Mouse (Mus musculus): ENCODE results near the gene Stra8. TPM values are rescaled to one million over a fixed set of nuclear protein-coding genes. Genes with fewer than 3 reads are reported as not detected.

The Stra8 gene
- polyA plus RNA-seq, 1 experiment from 2014 or later: 0.12 TPM

DNA sequence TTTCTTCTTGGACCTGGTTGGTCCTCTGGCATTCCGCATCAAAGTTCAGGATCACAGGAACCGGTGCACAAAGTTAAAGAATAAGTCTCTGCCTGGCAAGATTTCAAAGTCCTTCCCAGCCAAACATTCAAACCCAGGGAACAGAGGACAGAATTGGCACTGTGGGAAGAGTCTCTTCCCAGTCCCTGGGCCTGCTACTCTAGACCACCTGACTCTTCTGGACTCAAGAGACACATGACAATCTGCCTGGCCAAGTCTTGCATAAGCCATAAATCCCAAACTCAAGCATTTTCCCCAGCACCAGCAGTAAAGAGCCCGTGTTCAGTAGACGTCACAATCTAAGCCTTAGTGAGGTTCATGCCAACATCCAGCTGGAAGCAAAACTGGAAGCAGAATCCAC lies 13.3 kb upstream of the Stra8 start:
- Histone ChIP-seq H3K4me1 (peaks cover 40% of the 10 kb centered on the region), H3K27ac (replicated peaks) (peak overlapping the region; percentile 41; the same call in 1 of the 2 replicates), H3K27me3 (replicated peaks; ENCODE audit: low read depth, poor library complexity, severe bottlenecking) (no peaks in the 10 kb centered on the region), H3K36me3 (replicated peaks) (peaks cover 73% of the 10 kb centered on the region), H3K4me3 (no peak overlapping the region), H3K9me3 (no peaks in the 10 kb centered on the region)
- DNase-seq (ENCODE audit: low spot score): no peak
- WGBS: 93% methylated on average over 4 of the region's 4 CpGs

DNA sequence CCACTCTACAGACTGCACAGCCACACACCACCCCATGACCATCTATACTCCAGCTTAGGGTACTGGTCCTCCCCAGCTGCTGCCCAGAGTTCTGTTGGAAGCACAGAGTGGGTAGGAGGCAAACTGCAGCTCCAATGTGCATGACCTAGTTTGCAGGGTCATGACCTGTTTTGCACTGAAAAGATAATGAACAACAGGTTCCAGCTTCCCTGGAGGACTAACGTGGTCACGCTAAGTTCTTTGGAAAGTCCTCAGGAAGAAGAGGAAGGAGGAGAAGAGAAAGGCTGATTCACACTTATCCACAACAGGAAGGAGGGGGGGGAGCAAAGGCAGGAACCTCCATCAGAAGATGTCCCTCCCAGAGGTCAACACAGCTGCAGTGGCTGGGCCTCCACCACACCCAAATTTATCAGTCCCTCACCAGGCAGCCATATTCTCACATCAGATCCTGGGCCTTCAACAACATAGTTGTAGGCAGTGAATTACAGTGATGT lies 12.8 kb upstream of the Stra8 start:
- H3K4me1 ChIP-seq: peaks cover 36% of the 10 kb centered on the region
- WGBS: 49% methylated on average over 2 of the region's 2 CpGs
- no peaks in the 10 kb centered on the region for H3K9me3 ChIP-seq
- no peaks in the 10 kb centered on the region for H3K27me3 ChIP-seq (replicated peaks; ENCODE audit: low read depth, poor library complexity, severe bottlenecking)
- DNase-seq (ENCODE audit: low spot score): no peak
- H3K4me3 ChIP-seq: no peak overlapping the region
- peak overlapping the region; percentile 41 for H3K27ac ChIP-seq (replicated peaks)
- H3K36me3 ChIP-seq (replicated peaks): peaks cover 68% of the 10 kb centered on the region

DNA sequence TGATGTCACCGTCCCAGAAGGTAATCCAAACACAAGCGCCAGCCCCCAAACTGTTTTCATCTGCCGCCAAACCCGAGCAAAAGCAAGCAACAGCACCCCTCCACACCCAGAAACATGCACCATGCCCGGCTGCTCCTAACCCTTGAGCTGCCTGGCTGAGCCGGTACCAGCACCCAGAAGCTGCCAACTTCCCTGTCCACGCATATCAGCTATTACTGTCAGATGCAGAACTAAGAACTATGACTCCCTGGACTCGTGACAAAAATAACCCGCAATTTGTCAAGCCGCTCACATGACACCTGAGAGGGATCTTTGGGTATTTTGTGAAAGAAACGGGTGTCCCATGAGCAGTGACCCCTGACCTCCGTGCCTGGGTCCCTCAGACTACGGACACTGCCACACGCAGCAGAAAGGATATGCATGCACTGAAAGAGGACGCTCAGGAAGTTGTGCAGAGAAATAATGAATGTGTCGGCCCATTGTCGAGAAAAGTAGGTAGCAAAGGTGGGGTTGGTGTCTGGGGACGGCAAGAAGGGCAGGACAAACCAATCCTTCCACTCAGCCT lies 12.2 kb upstream of the Stra8 start:
- no peaks in the 10 kb centered on the region for H3K27me3 ChIP-seq (replicated peaks; ENCODE audit: low read depth, poor library complexity, severe bottlenecking)
- DNase-seq (ENCODE audit: low spot score): no peak
- H3K27ac ChIP-seq (replicated peaks): peak overlapping the region; percentile 7; the same call in 1 of the 2 replicates
- no peaks in the 10 kb centered on the region for H3K9me3 ChIP-seq
- H3K4me3 ChIP-seq: no peak overlapping the region
- H3K36me3 ChIP-seq (replicated peaks): peaks cover 62% of the 10 kb centered on the region
- WGBS: 82% methylated on average over 18 of the region's 18 CpGs
- H3K4me1 ChIP-seq: peaks cover 34% of the 10 kb centered on the region

DNA sequence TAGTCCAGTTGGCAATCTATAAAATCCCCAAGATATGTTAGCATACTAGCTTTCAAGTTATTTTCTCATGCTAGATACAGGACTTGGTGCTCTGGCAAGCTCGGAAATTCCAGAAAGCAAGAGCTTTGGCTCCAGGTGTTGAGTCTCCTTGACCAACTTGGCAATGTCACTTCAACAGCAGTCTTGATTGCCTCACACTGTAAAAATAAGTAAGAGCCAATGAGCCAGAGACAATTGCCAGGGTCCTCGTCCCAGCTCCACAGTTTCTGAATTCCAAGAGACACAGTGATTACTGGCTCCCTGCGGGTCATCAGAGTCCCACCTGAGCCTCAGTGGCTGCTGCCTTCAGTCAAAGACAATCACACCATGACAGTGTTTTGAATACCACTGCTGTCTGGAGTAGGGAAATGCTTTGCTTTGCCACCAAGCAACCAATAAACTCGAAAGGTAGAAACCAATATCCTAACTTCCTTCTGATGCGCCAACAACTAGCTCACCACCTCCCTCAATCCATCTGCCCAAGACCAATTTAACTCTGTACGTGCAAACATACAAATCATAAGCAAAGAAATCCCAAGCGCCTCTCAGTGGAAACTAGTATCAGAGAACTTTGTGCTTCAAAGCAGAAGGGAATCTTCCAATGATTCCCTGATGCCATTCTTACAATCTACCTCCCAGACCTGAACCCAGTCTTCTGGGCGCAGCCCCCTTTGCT lies 10.2 kb upstream of the Stra8 start:
- Histone ChIP-seq H3K9me3 (no peaks in the 10 kb centered on the region), H3K4me1 (peaks cover 34% of the 10 kb centered on the region), H3K27me3 (replicated peaks; ENCODE audit: low read depth, poor library complexity, severe bottlenecking) (no peaks in the 10 kb centered on the region), H3K36me3 (replicated peaks) (peaks cover 43% of the 10 kb centered on the region), H3K4me3 (peak overlapping the region; percentile 84), H3K27ac (replicated peaks) (peak overlapping the region; percentile 90; the same call in 1 of the 2 replicates)
- WGBS: 53% methylated on average over 8 of the region's 8 CpGs
- no peak for DNase-seq (ENCODE audit: low spot score)

DNA sequence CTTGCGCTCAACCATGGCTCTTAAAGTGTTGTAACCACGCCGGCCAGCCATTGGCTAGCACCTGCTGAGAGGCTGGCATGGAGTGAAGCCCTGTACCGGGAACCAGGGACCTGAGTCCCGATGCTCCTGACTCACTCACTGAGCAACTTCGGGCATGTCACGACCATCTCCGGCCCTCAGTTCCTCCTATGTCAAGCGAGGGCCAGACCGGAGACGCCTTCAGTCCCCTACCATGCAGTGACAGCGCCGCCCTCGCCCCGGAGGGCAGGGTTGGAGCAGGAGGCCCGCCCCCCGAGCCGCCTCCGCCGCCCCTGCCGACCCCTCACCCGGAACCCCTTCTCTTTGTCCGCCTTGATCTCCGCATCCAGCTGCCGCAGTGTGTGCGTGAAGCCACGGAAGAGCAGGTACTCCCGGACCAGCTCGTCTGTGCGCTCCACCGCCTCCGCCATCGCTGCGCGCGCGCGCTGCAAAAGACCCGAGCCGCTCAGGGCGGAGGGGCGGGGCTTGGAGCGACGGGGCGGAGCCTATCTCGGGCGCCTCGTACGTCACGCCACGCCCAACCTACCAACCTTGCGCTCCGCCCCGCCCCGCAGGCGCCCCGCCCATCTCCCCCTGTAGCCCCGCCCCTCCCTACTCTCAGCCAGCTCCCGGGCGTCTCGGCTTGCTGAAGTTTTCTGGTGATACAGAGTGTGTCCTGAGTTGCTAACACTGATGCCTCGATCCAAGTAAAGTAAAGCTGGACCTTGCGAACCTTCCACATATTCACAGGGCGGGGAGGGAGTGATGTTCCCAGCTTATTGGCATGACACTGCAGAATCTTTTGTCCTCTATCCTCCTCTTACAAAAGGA lies 9.4 kb upstream of the Stra8 start, which contains the start of gene Wdr91:
TSS of gene Wdr91 (minus strand) at position 506 of the 849 bp plus-strand sequence.
- H3K9me3 ChIP-seq: no peaks in the 10 kb centered on the region
- H3K27ac ChIP-seq (replicated peaks): peak within 1 kb of the TSS; percentile 90
- under 1% methylated on average over 64 of the region's 64 CpGs for WGBS
- H3K4me1 ChIP-seq: peaks cover 34% of the 10 kb centered on the region
- peak; percentile 97 for DNase-seq (ENCODE audit: low spot score)
- peaks cover 35% of the 10 kb centered on the region for H3K36me3 ChIP-seq (replicated peaks)
- no peaks in the 10 kb centered on the region for H3K27me3 ChIP-seq (replicated peaks; ENCODE audit: low read depth, poor library complexity, severe bottlenecking)
- peak within 1 kb of the TSS; percentile 84 for H3K4me3 ChIP-seq

DNA sequence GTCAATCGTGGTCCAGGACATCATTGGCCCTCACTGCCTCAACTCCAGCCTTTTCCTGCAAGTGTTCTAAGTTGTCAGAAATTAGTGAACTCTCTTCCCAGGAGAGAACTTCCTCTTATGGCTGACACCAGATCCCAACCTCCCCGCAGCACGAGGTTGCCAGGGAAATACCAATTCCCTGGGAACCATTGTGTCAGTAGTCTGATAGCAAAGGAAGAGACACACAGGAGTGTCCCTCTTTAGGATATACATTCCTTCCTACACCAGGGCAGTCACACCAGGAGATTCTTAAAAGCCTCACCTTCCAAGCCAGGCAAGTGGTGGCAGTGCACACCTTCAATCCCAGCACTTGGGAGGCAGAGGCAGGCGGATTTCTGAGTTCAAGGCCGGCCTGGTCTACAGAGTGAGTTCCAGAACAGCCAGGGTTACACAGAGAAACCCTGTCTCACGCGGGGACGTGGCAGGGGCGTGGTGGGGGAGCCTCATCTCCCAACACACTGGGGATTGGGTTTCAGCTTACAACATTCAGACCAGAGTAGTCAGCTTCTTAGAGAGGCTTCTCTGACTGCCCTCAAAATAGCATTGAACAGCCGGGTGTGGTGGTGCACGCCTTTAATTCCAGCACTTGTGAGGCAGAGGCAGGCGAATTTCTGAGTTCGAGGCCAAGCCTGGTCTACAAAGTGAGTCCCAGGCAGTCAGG lies 6.5 kb upstream of the Stra8 start:
- H3K36me3 ChIP-seq (replicated peaks): peaks cover 8% of the 10 kb centered on the region; the same call in 1 of the 2 replicates
- WGBS: 83% methylated on average over 13 of the region's 13 CpGs
- H3K4me1 ChIP-seq: peaks cover 22% of the 10 kb centered on the region
- H3K27ac ChIP-seq (replicated peaks): no peak overlapping the region
- no peak overlapping the region for H3K4me3 ChIP-seq
- DNase-seq (ENCODE audit: low spot score): no peak
- H3K27me3 ChIP-seq (replicated peaks; ENCODE audit: low read depth, poor library complexity, severe bottlenecking): no peaks in the 10 kb centered on the region
- H3K9me3 ChIP-seq: no peaks in the 10 kb centered on the region

DNA sequence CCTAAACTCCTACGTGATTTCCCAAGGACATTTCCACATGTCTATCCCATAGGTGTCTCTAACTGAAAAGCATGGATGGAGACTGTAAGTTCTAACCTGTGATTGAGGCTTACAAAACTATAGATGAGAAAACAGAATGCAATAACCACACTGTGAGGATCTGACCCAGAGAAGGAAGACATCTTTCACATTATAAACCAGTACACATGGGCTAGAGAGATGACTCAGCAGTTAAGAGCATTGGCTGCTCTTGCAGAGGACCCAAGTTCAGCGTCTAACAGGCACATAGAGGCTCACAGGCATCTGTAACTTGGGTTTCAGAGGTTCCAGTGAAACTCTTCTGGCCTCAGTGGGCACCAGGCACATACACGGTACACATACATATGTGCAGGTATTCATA lies 5.5 kb upstream of the Stra8 start:
- no peak for DNase-seq (ENCODE audit: low spot score)
- H3K36me3 ChIP-seq (replicated peaks): no peaks in the 10 kb centered on the region
- H3K27ac ChIP-seq (replicated peaks): no peak overlapping the region
- no peaks in the 10 kb centered on the region for H3K9me3 ChIP-seq
- no peaks in the 10 kb centered on the region for H3K27me3 ChIP-seq (replicated peaks; ENCODE audit: low read depth, poor library complexity, severe bottlenecking)
- WGBS: 88% methylated on average over 3 of the region's 3 CpGs
- peaks cover 26% of the 10 kb centered on the region for H3K4me1 ChIP-seq
- no peak overlapping the region for H3K4me3 ChIP-seq

GRCm38 (mm10) chr6:34919146-34919545 lies 817 bp upstream of the Stra8 start:
- peak overlapping the region; percentile 36 for H3K27ac ChIP-seq (replicated peaks)
- DNase-seq (ENCODE audit: low spot score): peak; percentile 18
- WGBS: 54% methylated on average over 7 of the region's 7 CpGs

DNA sequence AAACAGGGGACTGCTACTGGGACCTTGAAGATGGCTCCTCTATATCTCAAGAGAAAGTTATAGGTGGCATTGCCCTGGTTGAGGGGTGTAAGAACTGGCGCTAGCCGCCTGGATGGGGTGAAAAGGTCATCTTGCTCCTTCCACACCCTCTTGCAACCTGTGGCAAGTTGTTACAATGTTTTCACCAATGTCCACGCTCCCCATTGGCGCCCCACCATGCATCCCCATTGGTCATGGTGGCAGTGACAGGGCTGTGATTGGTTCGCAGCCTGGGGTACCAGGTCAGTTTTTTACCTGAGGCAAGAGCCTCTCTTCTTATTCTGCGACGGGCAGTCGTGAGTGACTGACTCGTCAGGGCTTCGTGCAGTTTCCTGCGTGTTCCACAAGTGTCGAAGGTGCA lies 668 bp downstream of the Stra8 start:
- Histone ChIP-seq H3K27me3 (replicated peaks; ENCODE audit: low read depth, poor library complexity, severe bottlenecking) (no peaks in the 10 kb centered on the region), H3K4me1 (peaks cover 26% of the 10 kb centered on the region), H3K4me3 (no peak overlapping the region), H3K9me3 (no peaks in the 10 kb centered on the region), H3K36me3 (replicated peaks) (no peaks in the 10 kb centered on the region), H3K27ac (replicated peaks) (no peak overlapping the region)
- DNase-seq (ENCODE audit: low spot score): no peak
- 92% methylated on average over 12 of the region's 12 CpGs for WGBS

More at GRCm38 (mm10) chr6:34919146-34919545, 817 bp upstream of the Stra8 start:
- Histone ChIP-seq H3K9me3 (no peaks in the 10 kb centered on the region), H3K36me3 (replicated peaks) (no peaks in the 10 kb centered on the region), H3K27me3 (replicated peaks; ENCODE audit: low read depth, poor library complexity, severe bottlenecking) (no peaks in the 10 kb centered on the region), H3K4me3 (no peak overlapping the region), H3K4me1 (peaks cover 26% of the 10 kb centered on the region)

- Histone ChIP-seq H3K4me1 (peaks cover 26% of the 10 kb centered on the region), H3K36me3 (replicated peaks) (no peaks in the 10 kb centered on the region), H3K27ac (replicated peaks) (no peak overlapping the region), H3K27me3 (replicated peaks; ENCODE audit: low read depth, poor library complexity, severe bottlenecking) (no peaks in the 10 kb centered on the region), H3K4me3 (no peak overlapping the region), H3K9me3 (no peaks in the 10 kb centered on the region)
- DNase-seq (ENCODE audit: low spot score): peak; percentile 54
- WGBS: 55% methylated on average over 14 of the region's 14 CpGs
Measured at GRCm38 (mm10) chr6:34921941-34922340, 2.0 kb downstream of the Stra8 start.

GRCm38 (mm10) chr6:34927156-34927555 lies 7.2 kb downstream of the Stra8 start:
- H3K27ac ChIP-seq (replicated peaks): no peak overlapping the region
- no peaks in the 10 kb centered on the region for H3K9me3 ChIP-seq
- no peak overlapping the region for H3K4me3 ChIP-seq
- no peaks in the 10 kb centered on the region for H3K36me3 ChIP-seq (replicated peaks)
- H3K27me3 ChIP-seq (replicated peaks; ENCODE audit: low read depth, poor library complexity, severe bottlenecking): no peaks in the 10 kb centered on the region
- peak; percentile 77 for DNase-seq (ENCODE audit: low spot score)
- no peaks in the 10 kb centered on the region for H3K4me1 ChIP-seq
- 39% methylated on average over 4 of the region's 4 CpGs for WGBS

DNA sequence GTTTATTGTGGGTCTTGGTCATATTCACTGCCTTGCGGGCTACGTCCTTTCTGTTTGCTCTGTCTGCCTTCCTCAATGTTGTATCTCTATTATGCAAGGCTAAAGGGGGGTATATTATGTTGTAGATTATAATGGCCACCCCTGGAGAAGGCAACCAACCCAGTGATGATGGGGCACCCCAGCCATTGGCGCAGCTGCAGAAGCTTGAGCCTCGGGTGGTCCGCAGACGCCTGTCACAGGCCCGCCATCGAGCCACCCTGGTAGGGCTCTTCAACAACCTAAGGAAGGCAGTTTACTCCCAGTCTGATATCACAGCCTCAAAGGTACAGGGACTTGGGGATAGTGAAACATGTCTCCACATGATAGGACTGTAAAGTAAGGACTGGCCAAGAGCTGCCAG lies 7.6 kb downstream of the Stra8 start:
- H3K27ac ChIP-seq (replicated peaks): no peak overlapping the region
- H3K27me3 ChIP-seq (replicated peaks; ENCODE audit: low read depth, poor library complexity, severe bottlenecking): no peaks in the 10 kb centered on the region
- DNase-seq (ENCODE audit: low spot score): no peak
- no peaks in the 10 kb centered on the region for H3K4me1 ChIP-seq
- H3K4me3 ChIP-seq: no peak overlapping the region
- no peaks in the 10 kb centered on the region for H3K9me3 ChIP-seq
- 93% methylated on average over 8 of the region's 8 CpGs for WGBS
- H3K36me3 ChIP-seq (replicated peaks): no peaks in the 10 kb centered on the region
